Mouse (Mus musculus) ES-E14 (cell line): ENCODE data around the gene Arhgap11a.

Experiments
- CHD2 ChIP-seq: IDR thresholded peaks from 2 replicates; pipeline ENCODE4 v1.6.1; 2014; ENCODE audit warnings: mild to moderate bottlenecking, low read depth, low read length, inconsistent platforms
- MAFK ChIP-seq: IDR thresholded peaks from 2 replicates; pipeline ENCODE4 v1.6.1; 2014; ENCODE audit warnings: mild to moderate bottlenecking, low read depth, low read length, inconsistent platforms; ENCODE audit not compliant: insufficient read depth

DNA sequence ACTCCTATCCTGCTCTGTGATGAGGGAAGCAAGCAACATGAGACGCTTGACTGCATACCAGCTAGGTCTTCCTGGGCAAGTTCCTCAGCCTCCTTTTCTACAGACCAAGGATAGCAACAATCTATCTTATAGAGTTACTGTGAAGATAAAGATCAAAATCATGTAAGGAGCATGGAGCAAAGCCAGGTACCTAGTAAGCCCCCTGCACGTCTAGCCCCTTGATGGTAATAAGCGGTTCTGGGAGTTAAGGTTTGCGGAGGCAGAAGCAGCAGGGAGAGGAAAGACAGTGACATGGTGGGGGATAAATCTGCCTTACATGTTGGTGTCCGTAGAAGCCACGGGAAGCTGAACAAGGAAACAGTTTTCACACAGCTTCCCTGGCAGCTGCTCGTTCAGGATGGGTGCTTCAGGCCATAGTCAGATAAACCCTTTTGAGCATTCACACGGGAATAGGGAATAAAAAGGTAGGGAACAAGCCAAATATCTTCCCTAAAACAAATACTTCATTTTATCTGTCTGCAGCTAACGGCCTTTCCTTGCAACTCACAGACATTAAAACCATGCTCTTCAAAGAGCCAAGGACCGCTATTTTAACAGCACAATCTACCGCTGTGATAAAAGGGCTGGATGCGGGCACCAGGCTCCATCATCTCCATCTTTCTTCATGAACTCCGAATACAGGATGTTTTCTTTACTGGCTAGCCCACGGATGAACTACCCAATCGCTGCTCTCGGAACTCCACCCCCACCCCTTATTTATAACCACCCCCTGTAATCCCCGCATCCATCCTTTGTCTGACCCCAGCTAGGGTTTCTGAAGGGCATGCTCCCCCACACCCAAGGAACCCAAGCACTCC, 20.1 kb downstream of the Arhgap11a start:
- TF ChIP-seq CHD2 (no peak), MAFK (no peak)
